Mouse (Mus musculus): Measurements from ENCODE around the gene Lrch2.

GRCm38 (mm10) chrX:147429753-147430152, 124.1 kb downstream of the Lrch2 start:
- TF ChIP-seq CTCF (IDR thresholded peaks at IDR 0.05), result no peak
- TF ChIP-seq EP300 (IDR thresholded peaks at IDR 0.05; ENCODE audit: insufficient read depth, low read depth, low read length), result no peak
